Mouse (Mus musculus) lung, postnatal 0 days (tissue): ENCODE results near the gene Slc23a2.

Source experiments
- CTCF ChIP-seq: IDR thresholded peaks from 2 replicates; pipeline ENCODE4 v1.5.1; 2016; ENCODE audit warnings: antibody characterized with exemption, mild to moderate bottlenecking
- EP300 ChIP-seq: IDR thresholded peaks from 2 replicates; pipeline ENCODE4 v1.6.1; 2016; ENCODE audit warnings: antibody characterized with exemption, mild to moderate bottlenecking, control low read depth

DNA sequence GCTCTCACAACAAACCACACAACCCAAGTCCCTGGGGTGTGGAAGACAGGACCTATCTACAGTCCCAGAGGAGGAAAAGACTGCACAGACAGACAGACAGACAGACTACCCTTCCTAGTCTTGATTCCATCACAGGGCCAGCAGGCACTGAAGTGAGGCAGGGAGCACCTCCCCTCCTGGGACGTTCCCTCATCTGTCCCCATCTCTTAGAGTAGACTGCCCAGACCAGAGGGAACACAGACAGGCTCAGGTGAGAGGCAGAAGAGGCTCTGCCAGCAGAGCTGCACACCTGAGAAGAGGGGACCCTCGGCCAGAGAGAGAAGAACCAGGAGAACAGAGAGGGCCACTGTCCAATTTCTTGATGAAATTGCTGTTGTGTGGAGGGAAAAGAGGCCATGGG is 33.0 kb downstream of the Slc23a2 start:
- TF ChIP-seq CTCF: no peak
- TF ChIP-seq EP300: no peak
